Mouse (Mus musculus) heart, adult 2 months (tissue): ENCODE measurements at regions not wholly inside any gene's neighbourhood (a gene's known extent, or its start where the extent isn't known, plus 50 kb on each side); places are given as distances from the start of the nearest gene placed in this dataset.

Experiments
- DNase-seq, 2 experiments: peaks; one replicate each; pipeline ENCODE4 v3.0.0; 2021
- H3K27ac ChIP-seq: fragments of 200-600 bp; 2 replicates; pipeline ENCODE4 v1.8.1; 2022
- H3K27me3 ChIP-seq: fragments of 200-500 bp; 2 replicates; pipeline ENCODE4 v1.6.1; 2012; ENCODE audit warnings: mild to moderate bottlenecking, low read length, inconsistent platforms, mixed read lengths; ENCODE audit not compliant: control insufficient read depth, insufficient read depth
- H3K36me3 ChIP-seq: fragments of 200-500 bp; 2 replicates; pipeline ENCODE4 v1.6.1; 2012; ENCODE audit warnings: low read length, inconsistent platforms; ENCODE audit not compliant: control insufficient read depth, insufficient read depth
- H3K4me1 ChIP-seq: fragments of 200-500 bp; 2 replicates; pipeline ENCODE4 v1.6.1; 2011; ENCODE audit warnings: low read length; ENCODE audit not compliant: control insufficient read depth, insufficient read depth
- H3K4me3 ChIP-seq: fragments of 200-600 bp; 2 replicates; pipeline ENCODE4 v1.8.1; 2022
- H3K79me2 ChIP-seq: fragments of 200-500 bp; replicated peaks from 2 replicates; pipeline ENCODE4 v1.6.1; 2012; ENCODE audit warnings: mild to moderate bottlenecking, inconsistent platforms, low read length, moderate library complexity, mixed read lengths; ENCODE audit not compliant: control insufficient read depth, insufficient read depth
- H3K9ac ChIP-seq: fragments of 200-500 bp; 2 replicates; pipeline ENCODE4 v1.6.1; 2012; ENCODE audit warnings: low read depth, mild to moderate bottlenecking, control low read depth, inconsistent platforms, low read length, mixed read lengths
- CTCF ChIP-seq: fragments of 200-600 bp; IDR thresholded peaks from 2 replicates; pipeline ENCODE4 v1.8.1; 2022; ENCODE audit warnings: antibody characterized with exemption, mild to moderate bottlenecking, moderate library complexity
- EP300 ChIP-seq: fragments of 200-500 bp; IDR thresholded peaks from 2 replicates; pipeline ENCODE4 v1.6.1; 2011; ENCODE audit warnings: low read depth, low read length, control low read depth; ENCODE audit not compliant: insufficient read depth
- POLR2A ChIP-seq: fragments of 200-500 bp; IDR thresholded peaks from 2 replicates; pipeline ENCODE4 v1.6.1; 2011; ENCODE audit warnings: mild to moderate bottlenecking, low read depth, low read length, control low read depth; ENCODE audit not compliant: insufficient read depth
- WGBS: fragments of 180-500 bp; shearing (Covaris S2); methylation state at CpG from one replicate; pipeline ENCODE4 v1.1.7; 2018; 5-methylcytosine and 5-hydroxymethylcytosine counted together
- intact Hi-C: fragments of 180-260 bp; cut with DNase I; formaldehyde crosslinking; loops from one replicate; pipeline ENCODE4 v1.15.1; 2025

GRCm38 (mm10) chr2:178784822-178785589 is 354.7 kb downstream of the Cdh26 start:
- WGBS = 72% methylated on average over 25 of the region's 25 CpGs
- no peaks in the 10 kb centered on the region for H3K79me2 ChIP-seq
- no peak overlapping the region for H3K27ac ChIP-seq

GRCm38 (mm10) chr2:178785843-178786242 is 355.5 kb downstream of the Cdh26 start:
- no peaks in the 10 kb centered on the region for H3K27me3 ChIP-seq
- H3K4me3 ChIP-seq = no peak overlapping the region
- no peaks in the 10 kb centered on the region for H3K79me2 ChIP-seq
- H3K9ac ChIP-seq = no peak overlapping the region
- WGBS = 36% methylated on average over 6 of the region's 6 CpGs
- TF ChIP-seq EP300 = no peak
- no peak for DNase-seq
- H3K27ac ChIP-seq = no peak overlapping the region
- intact Hi-C loops = no loop called here
- no peaks in the 10 kb centered on the region for H3K36me3 ChIP-seq
- H3K4me1 ChIP-seq = no peaks in the 10 kb centered on the region

More at GRCm38 (mm10) chr2:178784822-178785589, 354.7 kb downstream of the Cdh26 start:
- TF ChIP-seq CTCF (no peak), EP300 (no peak), POLR2A (no peak)
- DNase-seq = no peak
- Histone ChIP-seq H3K4me3 (no peak overlapping the region), H3K9ac (no peak overlapping the region), H3K27me3 (no peaks in the 10 kb centered on the region), H3K4me1 (no peaks in the 10 kb centered on the region), H3K36me3 (no peaks in the 10 kb centered on the region)
- intact Hi-C loops = no loop called here

- Histone ChIP-seq H3K4me3 (no peak overlapping the region), H3K4me1 (no peaks in the 10 kb centered on the region), H3K36me3 (no peaks in the 10 kb centered on the region), H3K79me2 (no peaks in the 10 kb centered on the region), H3K27me3 (no peaks in the 10 kb centered on the region), H3K27ac (no peak overlapping the region), H3K9ac (no peak overlapping the region)
- intact Hi-C loops = no loop called here
- WGBS = 58% methylated on average over 3 of the region's 3 CpGs
- peak in 1 of 2 experiments; percentile 23 for DNase-seq
- no peak for TF ChIP-seq POLR2A
- no peak for TF ChIP-seq EP300
- no peak for TF ChIP-seq CTCF
Measured at GRCm38 (mm10) chr2:178795841-178796240, 365.5 kb downstream of the Cdh26 start.

- DNase-seq = no peak
- no peaks in the 10 kb centered on the region for H3K79me2 ChIP-seq
- no peak overlapping the region for H3K9ac ChIP-seq
- 61% methylated on average over 12 of the region's 12 CpGs for WGBS
- intact Hi-C loops = no loop called here
- no peaks in the 10 kb centered on the region for H3K36me3 ChIP-seq
- no peaks in the 10 kb centered on the region for H3K27me3 ChIP-seq
- H3K4me1 ChIP-seq = no peaks in the 10 kb centered on the region
- H3K4me3 ChIP-seq = no peak overlapping the region
- TF ChIP-seq CTCF (no peak), POLR2A (no peak), EP300 (no peak)
- no peak overlapping the region for H3K27ac ChIP-seq
Measured at GRCm38 (mm10) chr2:178801464-178801863, 371.1 kb downstream of the Cdh26 start.

GRCm38 (mm10) chr2:178805283-178805682 is 375.0 kb downstream of the Cdh26 start:
- Histone ChIP-seq H3K79me2 (no peaks in the 10 kb centered on the region), H3K4me3 (no peak overlapping the region), H3K9ac (no peak overlapping the region), H3K36me3 (no peaks in the 10 kb centered on the region), H3K27ac (peak overlapping the region; percentile 63), H3K27me3 (no peaks in the 10 kb centered on the region), H3K4me1 (no peaks in the 10 kb centered on the region)
- WGBS = 25% methylated on average over 8 of the region's 8 CpGs
- DNase-seq = peak; percentile 40 to 75
- intact Hi-C loops = no loop called here
- 0 out of 2 replicates have a peak, but pooled peaks have one; percentile 14 for TF ChIP-seq EP300
- no peak for TF ChIP-seq POLR2A
- TF ChIP-seq CTCF = no peak

GRCm38 (mm10) chr2:178821552-178821951 is 391.2 kb downstream of the Cdh26 start:
- H3K4me3 ChIP-seq = no peak overlapping the region
- H3K27ac ChIP-seq = no peak overlapping the region
- H3K9ac ChIP-seq = no peak overlapping the region
- H3K27me3 ChIP-seq = no peaks in the 10 kb centered on the region
- DNase-seq = no peak
- no peaks in the 10 kb centered on the region for H3K36me3 ChIP-seq
- TF ChIP-seq EP300 = no peak
- TF ChIP-seq POLR2A = no peak
- no peak for TF ChIP-seq CTCF
- intact Hi-C loops = no loop called here
- WGBS = 71% methylated on average over 6 of the region's 6 CpGs
- no peaks in the 10 kb centered on the region for H3K79me2 ChIP-seq
- H3K4me1 ChIP-seq = no peaks in the 10 kb centered on the region
